Mouse (Mus musculus): ENCODE measurements at regions not wholly inside any gene's neighbourhood (a gene's known extent, or its start where the extent isn't known, plus 50 kb on each side); places are given as distances from the start of the nearest gene placed in this dataset.
"Not testable (repeated sequence)": the region's sequence is repeated elsewhere in the genome, so short reads cannot be mapped to it uniquely, and the experiment has no call there.

GRCm38 (mm10) chr3:5806947-5807575, 56.5 kb downstream of the Gm8797 start:
- DNase-seq (ENCODE audit: low spot score in 2 of 2) = no peak

GRCm38 (mm10) chr3:5811071-5811590, 60.5 kb downstream of the Gm8797 start:
- DNase-seq (ENCODE audit: low spot score in 2 of 2) = no peak

GRCm38 (mm10) chr3:5820243-5820642, 69.6 kb downstream of the Gm8797 start:
- DNase-seq (ENCODE audit: low spot score in 2 of 2) = not testable (repeated sequence)

- peak; percentile 98 to 100 for DNase-seq (ENCODE audit: low spot score in 2 of 2)
Observed at GRCm38 (mm10) chr3:5860237-5860636, 109.6 kb downstream of the Gm8797 start.

GRCm38 (mm10) chr3:5870407-5870806, 119.8 kb downstream of the Gm8797 start:
- DNase-seq (ENCODE audit: low spot score in 2 of 2) = no peak

GRCm38 (mm10) chr3:5879113-5879512, 128.5 kb downstream of the Gm8797 start:
- DNase-seq (ENCODE audit: low spot score in 2 of 2) = no peak

- DNase-seq (ENCODE audit: low spot score in 2 of 2) = no peak
Observed at GRCm38 (mm10) chr3:5917536-5917935, 166.9 kb downstream of the Gm8797 start.

- DNase-seq (ENCODE audit: low spot score in 2 of 2) = not testable (repeated sequence)
Observed at GRCm38 (mm10) chr3:5950243-5950642, 199.6 kb downstream of the Gm8797 start.

- not testable (repeated sequence) for DNase-seq (ENCODE audit: low spot score in 2 of 2)
Observed at GRCm38 (mm10) chr3:5989011-5989645, 238.5 kb downstream of the Gm8797 start.

- DNase-seq (ENCODE audit: low spot score in 2 of 2) = no peak
Observed at GRCm38 (mm10) chr3:6004423-6004822, 253.8 kb downstream of the Gm8797 start.

- no peak for DNase-seq (ENCODE audit: low spot score in 2 of 2)
Observed at GRCm38 (mm10) chr3:6018749-6019148, 268.1 kb downstream of the Gm8797 start.

GRCm38 (mm10) chr3:6041325-6041724, 290.7 kb downstream of the Gm8797 start:
- DNase-seq (ENCODE audit: low spot score in 2 of 2) = not testable (repeated sequence)

- DNase-seq (ENCODE audit: low spot score in 2 of 2) = no peak
Observed at GRCm38 (mm10) chr3:6049472-6050045, 299.0 kb downstream of the Gm8797 start.

GRCm38 (mm10) chr3:6051901-6052300, 301.3 kb downstream of the Gm8797 start:
- DNase-seq (ENCODE audit: low spot score in 2 of 2) = no peak

- no peak for DNase-seq (ENCODE audit: low spot score in 2 of 2)
Observed at GRCm38 (mm10) chr3:6083855-6084254, 333.2 kb downstream of the Gm8797 start.

- no peak for DNase-seq (ENCODE audit: low spot score in 2 of 2)
Observed at GRCm38 (mm10) chr3:6087267-6087666, 336.7 kb downstream of the Gm8797 start.

GRCm38 (mm10) chr3:6093931-6094330, 343.3 kb downstream of the Gm8797 start:
- DNase-seq (ENCODE audit: low spot score in 2 of 2) = no peak

GRCm38 (mm10) chr3:6094410-6094809, 343.8 kb downstream of the Gm8797 start:
- DNase-seq (ENCODE audit: low spot score in 2 of 2) = not testable (repeated sequence)

GRCm38 (mm10) chr3:6100863-6101262, 350.3 kb downstream of the Gm8797 start:
- no peak for DNase-seq (ENCODE audit: low spot score in 2 of 2)

- DNase-seq (ENCODE audit: low spot score in 2 of 2) = no peak
Observed at GRCm38 (mm10) chr3:6102866-6103265, 352.3 kb downstream of the Gm8797 start.

GRCm38 (mm10) chr3:6106659-6107058, 356.1 kb downstream of the Gm8797 start:
- DNase-seq (ENCODE audit: low spot score in 2 of 2) = peak in 1 of 2 experiments; percentile 30

GRCm38 (mm10) chr3:6107377-6108155, 357.0 kb downstream of the Gm8797 start:
- DNase-seq (ENCODE audit: low spot score in 2 of 2) = no peak

All from right cerebral cortex, postnatal 10 days (tissue).